Mouse (Mus musculus): ENCODE measurements around the gene Me3.

Me3 gene

GRCm38 (mm10) chr7:89833521-89833920 lies 201.3 kb downstream of the Me3 start:
- DNase-seq (ENCODE audit: low spot score): no peak

- DNase-seq (ENCODE audit: low spot score): no peak
Measured at GRCm38 (mm10) chr7:89835566-89835965, 203.4 kb downstream of the Me3 start.

GRCm38 (mm10) chr7:89836676-89837075 lies 204.5 kb downstream of the Me3 start:
- no peak for DNase-seq (ENCODE audit: low spot score)

GRCm38 (mm10) chr7:89837841-89838240 lies 205.6 kb downstream of the Me3 start:
- DNase-seq (ENCODE audit: low spot score): no peak

GRCm38 (mm10) chr7:89839721-89840120 lies 207.5 kb downstream of the Me3 start:
- no peak for DNase-seq (ENCODE audit: low spot score)

GRCm38 (mm10) chr7:89841670-89842403 lies 209.6 kb downstream of the Me3 start:
- DNase-seq (ENCODE audit: low spot score): peak; percentile 79

GRCm38 (mm10) chr7:89842404-89842715 lies 210.2 kb downstream of the Me3 start:
- no peak for DNase-seq (ENCODE audit: low spot score)

GRCm38 (mm10) chr7:89843121-89843520 lies 210.9 kb downstream of the Me3 start:
- no peak for DNase-seq (ENCODE audit: low spot score)

GRCm38 (mm10) chr7:89843533-89843932 lies 211.3 kb downstream of the Me3 start:
- DNase-seq (ENCODE audit: low spot score): peak; percentile 28

- DNase-seq (ENCODE audit: low spot score): no peak
Measured at GRCm38 (mm10) chr7:89845669-89846068, 213.5 kb downstream of the Me3 start.

- DNase-seq (ENCODE audit: low spot score): no peak
Measured at GRCm38 (mm10) chr7:89850510-89850909, 218.3 kb downstream of the Me3 start.

- DNase-seq (ENCODE audit: low spot score): no peak
Measured at GRCm38 (mm10) chr7:89852158-89853095, 220.2 kb downstream of the Me3 start.

GRCm38 (mm10) chr7:89853131-89853530 lies 220.9 kb downstream of the Me3 start:
- no peak for DNase-seq (ENCODE audit: low spot score)

- DNase-seq (ENCODE audit: low spot score): no peak
Measured at GRCm38 (mm10) chr7:89855196-89855595, 223.0 kb downstream of the Me3 start.

GRCm38 (mm10) chr7:89856440-89857217 lies 224.4 kb downstream of the Me3 start:
- DNase-seq (ENCODE audit: low spot score): no peak

GRCm38 (mm10) chr7:89864769-89865168 lies 232.6 kb downstream of the Me3 start:
- DNase-seq (ENCODE audit: low spot score): no peak

GRCm38 (mm10) chr7:89867221-89867620 lies 235.0 kb downstream of the Me3 start:
- no peak for DNase-seq (ENCODE audit: low spot score)

- DNase-seq (ENCODE audit: low spot score): no peak
Measured at GRCm38 (mm10) chr7:89879686-89880085, 247.5 kb downstream of the Me3 start.

- no peak for DNase-seq (ENCODE audit: low spot score)
Measured at GRCm38 (mm10) chr7:89884551-89884950, 252.4 kb downstream of the Me3 start.

- DNase-seq (ENCODE audit: low spot score): no peak
Measured at GRCm38 (mm10) chr7:89891412-89891811, 259.2 kb downstream of the Me3 start.

GRCm38 (mm10) chr7:89891856-89892255 lies 259.7 kb downstream of the Me3 start:
- no peak for DNase-seq (ENCODE audit: low spot score)

GRCm38 (mm10) chr7:89903007-89903406 lies 270.8 kb downstream of the Me3 start:
- no peak for DNase-seq (ENCODE audit: low spot score)
